8 mouse cellular contexts compared by ENCODE assay signal in the genomic region with DNA sequence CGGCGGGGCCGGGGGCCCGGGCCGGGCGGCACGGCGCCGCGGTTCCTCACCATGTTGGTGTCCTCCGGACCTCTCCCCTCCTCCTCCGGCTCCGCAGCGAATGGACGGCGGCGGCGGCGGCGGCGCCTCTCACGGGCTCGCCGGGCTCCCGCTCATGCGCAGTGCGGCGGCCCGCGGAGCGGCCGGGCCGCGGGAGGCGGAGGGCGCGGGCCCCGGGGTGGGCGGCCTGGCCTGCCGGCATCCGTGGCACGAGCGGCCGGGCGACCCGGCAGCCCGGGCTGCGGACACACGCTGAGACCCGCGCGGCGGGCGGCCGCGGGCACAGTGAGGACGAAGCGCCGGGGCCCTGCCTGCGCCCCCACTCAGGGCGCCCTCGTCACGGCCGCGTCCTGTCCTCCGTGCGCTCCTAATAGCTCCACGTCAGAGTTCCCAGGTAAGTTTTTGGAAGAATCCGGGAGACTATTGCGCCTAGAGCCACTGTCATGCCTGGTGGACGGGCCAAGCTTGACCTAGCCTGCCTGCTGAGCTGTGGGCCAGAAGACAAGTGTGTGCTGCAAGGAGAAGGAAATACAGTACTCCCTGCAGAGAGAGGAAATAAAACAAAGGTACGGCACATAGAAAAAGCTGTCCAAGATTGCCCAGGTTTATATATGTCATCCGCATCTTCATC. TPM values are rescaled to one million over a fixed set of nuclear protein-coding genes. Genes with fewer than 3 reads are reported as not detected.
DNase-seq lines count a peak whose midpoint lies in the region; ATAC-seq lines count a peak whose summit lies in the region.

No protein-coding gene starts in this region.

- peak overlapping the region; percentile 95 for H3K27ac ChIP-seq in embryonic facial prominence, embryonic 13.5 days
- H3K27ac ChIP-seq in limb, embryonic 15.5 days: peak overlapping the region; percentile 95
- peak overlapping the region; percentile 91 for H3K27ac ChIP-seq in midbrain, embryonic 16.5 days (ENCODE audit: low read length)

- DNase-seq in layer of hippocampus, adult 11-12 months (ENCODE audit: low spot score): peak; percentile 75
- DNase-seq in layer of hippocampus, adult 9-10 months (ENCODE audit: low spot score): no peak
- DNase-seq in heart, adult 8-10 months (ENCODE audit: low spot score): peak; percentile 81
- peak; percentile 75 to 78 for DNase-seq in kidney, adult 8-10 months
- DNase-seq in spleen, adult 18-20 months: peak; percentile 76 to 83

- H3K4me2 ChIP-seq in embryonic facial prominence, embryonic 13.5 days: peak overlapping the region; percentile 85
- peak overlapping the region; percentile 81 for H3K4me2 ChIP-seq in limb, embryonic 15.5 days
- peak overlapping the region; percentile 73 for H3K4me2 ChIP-seq in midbrain, embryonic 16.5 days (ENCODE audit: low read length)

- peak; percentile 91 for ATAC-seq in embryonic facial prominence, embryonic 13.5 days (ENCODE audit: insufficient number of reproducible peaks, insufficient read depth, low FRiP score, low TSS enrichment, low read depth)
- ATAC-seq in limb, embryonic 15.5 days (ENCODE audit: insufficient number of reproducible peaks, low FRiP score, low TSS enrichment, low read depth): peak; percentile 87
- peak; percentile 97 for ATAC-seq in midbrain, embryonic 16.5 days

- peaks cover 22% of the 10 kb centered on the region for H3K4me1 ChIP-seq in embryonic facial prominence, embryonic 13.5 days
- peaks cover 21% of the 10 kb centered on the region for H3K4me1 ChIP-seq in limb, embryonic 15.5 days
- H3K4me1 ChIP-seq in midbrain, embryonic 16.5 days (ENCODE audit: control insufficient read depth, insufficient read depth, low read length): peaks cover 26% of the 10 kb centered on the region

- H3K4me3 ChIP-seq in embryonic facial prominence, embryonic 13.5 days: peak overlapping the region; percentile 92
- H3K4me3 ChIP-seq in limb, embryonic 15.5 days: peak overlapping the region; percentile 90
- peak overlapping the region; percentile 97 for H3K4me3 ChIP-seq in midbrain, embryonic 16.5 days (ENCODE audit: low read depth, low read length)

- WGBS in embryonic facial prominence, embryonic 13.5 days: under 1% methylated on average over 55 of the region's 73 CpGs
- WGBS in limb, embryonic 15.5 days: 0% methylated on average over 35 of the region's 73 CpGs
- WGBS in midbrain, embryonic 16.5 days: under 1% methylated on average over 48 of the region's 73 CpGs

- H3K27me3 ChIP-seq in embryonic facial prominence, embryonic 13.5 days: no peaks in the 10 kb centered on the region
- H3K27me3 ChIP-seq in limb, embryonic 15.5 days: no peaks in the 10 kb centered on the region
- H3K27me3 ChIP-seq in midbrain, embryonic 16.5 days (ENCODE audit: control insufficient read depth, insufficient read depth, low read depth, low read length): no peaks in the 10 kb centered on the region

- peak overlapping the region; percentile 98 for H3K9ac ChIP-seq in embryonic facial prominence, embryonic 13.5 days
- peak overlapping the region; percentile 99 for H3K9ac ChIP-seq in limb, embryonic 15.5 days
- H3K9ac ChIP-seq in midbrain, embryonic 16.5 days (ENCODE audit: low read depth, low read length): peak overlapping the region; percentile 99

- H3K9me3 ChIP-seq in embryonic facial prominence, embryonic 13.5 days: no peaks in the 10 kb centered on the region
- no peaks in the 10 kb centered on the region for H3K9me3 ChIP-seq in limb, embryonic 15.5 days
- H3K9me3 ChIP-seq in midbrain, embryonic 16.5 days (replicated peaks; ENCODE audit: control insufficient read depth, low read length, poor library complexity, severe bottlenecking): no peaks in the 10 kb centered on the region

- no peaks in the 10 kb centered on the region for H3K36me3 ChIP-seq in embryonic facial prominence, embryonic 13.5 days
- H3K36me3 ChIP-seq in limb, embryonic 15.5 days: 0 out of 2 replicates have a peak, but pooled peaks cover 3% of the 10 kb centered on the region
- H3K36me3 ChIP-seq in midbrain, embryonic 16.5 days (ENCODE audit: control insufficient read depth, insufficient read depth, low read length): no peaks in the 10 kb centered on the region

RNA-seq across cellular contexts. Expression of a gene that starts 4.4 kb away (rescaled TPM):
- 100 and 101 TPM in 2 replicates for polyA plus RNA-seq in embryonic facial prominence, embryonic 13.5 days (2015; fragmentation: Nextera tagmentation; extraction: Ambion mirVana)
- 10 to 100 TPM; 52.1 to 56.2 (median 54.0) TPM for total RNA-seq in heart, adult 8-10 months (2022)
- 103 and 104 TPM in 2 replicates for polyA plus RNA-seq in limb, embryonic 15.5 days (2015; fragmentation: Nextera tagmentation; extraction: Ambion mirVana)
- 107 and 111 TPM in 2 replicates for polyA plus RNA-seq in midbrain, embryonic 16.5 days (2015; fragmentation: Nextera tagmentation; extraction: Ambion mirVana)
